Mouse (Mus musculus): ENCODE results near the gene Dohh.

DNA sequence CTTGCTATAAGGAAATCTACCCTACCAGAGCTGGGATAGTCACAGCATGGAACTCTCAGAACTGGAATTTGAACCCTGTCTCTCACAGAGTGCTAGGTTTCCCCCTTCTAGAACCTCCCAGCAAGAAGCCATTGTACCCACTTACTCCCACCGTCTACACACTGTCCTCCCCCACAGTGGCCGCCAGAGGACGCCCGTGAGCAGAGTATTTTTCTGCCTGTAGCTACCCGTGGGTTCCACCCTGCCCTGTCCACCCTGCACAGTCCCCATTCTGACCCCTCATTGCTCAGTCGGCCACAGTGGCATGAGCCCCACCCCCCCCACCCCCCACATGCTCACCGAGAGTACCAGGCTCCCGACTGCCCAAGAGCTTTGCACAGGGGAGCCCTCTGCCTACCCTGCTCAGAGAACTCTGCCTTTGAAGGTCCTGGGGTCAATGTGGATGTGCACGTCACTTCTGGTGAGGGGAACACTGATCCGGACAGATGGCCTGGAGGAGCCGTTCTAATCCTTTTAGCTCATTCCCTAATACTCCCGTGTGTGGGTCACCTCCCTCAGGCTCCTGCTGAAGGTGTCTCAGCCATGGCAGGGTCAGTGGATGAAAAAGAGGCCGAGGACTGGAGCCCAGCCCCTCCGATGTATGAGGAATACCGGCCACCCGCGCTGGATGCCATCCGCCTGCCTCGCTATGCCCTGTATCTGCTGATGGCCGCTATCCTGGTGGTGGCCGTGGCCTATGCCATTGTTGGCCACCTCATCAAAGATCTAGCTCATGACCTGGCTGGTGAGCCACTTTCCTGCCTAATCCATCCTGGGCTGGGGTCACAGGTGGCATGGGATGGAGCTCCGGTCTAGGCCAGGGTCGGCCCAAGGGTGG lies 5.8 kb downstream of the Dohh start:
- TF ChIP-seq CTCF (IDR thresholded peaks at IDR 0.05; ENCODE audit: low read depth) (peak; percentile 96), EP300 (IDR thresholded peaks at IDR 0.05; ENCODE audit: low read depth) (no peak)

Data from liver, postnatal 0 days (tissue).